Mouse (Mus musculus) yolk sac, embryonic 10.5 days (tissue): ENCODE results near the gene Efna2.

Experiments used
- DNase-seq: peaks from one replicate; pipeline ENCODE4 v3.0.0-alpha.2; 2017; ENCODE audit warnings: low spot score

Gene Efna2

DNA sequence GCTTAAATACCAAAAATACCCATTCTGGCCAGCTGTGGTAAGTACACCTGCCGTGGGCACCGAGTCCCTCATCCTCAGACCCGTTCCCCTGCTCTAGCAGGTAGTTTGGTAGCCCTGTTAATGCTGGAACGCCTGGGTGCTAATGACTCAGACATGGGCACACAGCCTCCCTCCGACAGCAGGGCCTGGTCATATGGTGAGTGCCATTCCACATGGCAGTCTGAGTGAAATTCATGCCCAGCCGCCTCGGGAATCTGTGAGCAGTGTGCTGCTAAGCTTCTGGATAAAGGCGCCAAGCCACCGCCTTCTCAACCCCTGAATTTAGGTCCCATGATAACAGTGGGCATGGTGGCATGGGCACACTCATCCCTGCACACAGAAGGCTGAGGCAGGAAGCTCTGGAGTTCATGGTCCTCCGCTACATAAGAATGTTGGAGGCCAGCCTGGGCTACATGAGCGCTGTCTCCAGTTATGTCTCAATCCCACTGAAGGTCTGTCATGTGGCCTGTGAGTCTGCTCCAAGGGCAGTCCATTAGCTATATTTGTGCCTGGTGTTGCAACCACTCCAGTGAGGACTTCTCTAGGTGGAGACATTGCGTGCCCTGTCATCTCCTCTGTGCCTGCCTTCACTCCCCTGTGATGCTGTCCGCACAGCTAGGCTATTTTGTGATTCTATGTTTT is 57.0 kb downstream of the Efna2 start:
- DNase-seq = no peak

DNA sequence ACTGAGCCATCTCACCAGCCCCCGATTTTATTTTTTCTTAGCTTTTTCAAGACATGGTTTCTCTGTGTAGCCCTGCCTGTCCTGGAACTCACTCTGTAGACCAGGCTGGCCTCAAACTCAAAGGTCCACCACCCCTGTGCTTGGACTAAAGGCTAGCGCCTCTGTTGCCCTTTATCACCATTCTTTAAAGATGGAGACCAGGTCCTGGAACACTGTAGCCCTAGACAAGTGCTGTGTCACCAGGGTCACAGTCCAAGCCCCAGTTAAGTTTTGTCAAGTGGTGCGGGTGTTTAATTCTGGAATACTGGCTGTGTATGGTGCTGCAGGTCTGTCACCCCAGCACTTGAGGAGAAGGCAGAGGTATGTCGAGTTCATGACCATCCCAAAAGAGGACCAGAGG is 57.7 kb downstream of the Efna2 start:
- no peak for DNase-seq

DNA sequence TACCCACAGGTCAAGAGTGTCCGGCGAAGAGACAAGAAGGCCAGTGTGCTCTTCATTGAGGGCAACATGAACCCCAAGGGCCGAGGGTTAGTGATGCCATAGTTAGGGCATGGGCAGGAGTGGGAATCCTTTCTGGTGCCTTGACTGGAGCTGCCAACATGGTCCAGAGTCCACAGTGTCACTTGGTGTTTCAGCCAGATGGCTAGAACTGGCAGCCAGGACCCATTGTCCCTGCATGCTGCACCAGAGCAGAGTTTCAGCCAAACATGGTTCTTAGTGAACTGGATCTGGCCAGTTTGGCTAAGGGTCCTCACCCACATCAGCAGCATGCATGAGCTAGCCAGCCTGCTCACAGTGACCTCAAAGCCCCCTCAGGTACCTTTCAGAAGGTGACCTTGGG is 59.0 kb downstream of the Efna2 start:
- DNase-seq = no peak
